Mouse (Mus musculus) kidney, embryonic 16.5 days (tissue): ENCODE data around the gene Fads3. TPM values are rescaled to one million over a fixed set of nuclear protein-coding genes. Genes with fewer than 3 reads are reported as not detected.

ENCODE experiments used
- ATAC-seq: fragments of 200-750 bp; cut with Nextera tagmentation; 2 replicates; pipeline ENCODE4 v1.8.0; 2017; ENCODE audit warnings: moderate TSS enrichment; ENCODE audit not compliant: low FRiP score, low TSS enrichment
- H3K27ac ChIP-seq: fragments of 300-500 bp; sonication (generic); 2 replicates; pipeline ENCODE4 v1.5.1; 2014; ENCODE audit warnings: low read length
- H3K27me3 ChIP-seq: fragments of 300-500 bp; sonication (generic); 2 replicates; pipeline ENCODE4 v1.6.1; 2014; ENCODE audit warnings: low read length, control low read depth, mixed read lengths; ENCODE audit not compliant: insufficient read depth
- H3K36me3 ChIP-seq: fragments of 300-500 bp; sonication (generic); 2 replicates; pipeline ENCODE4 v1.6.1; 2014; ENCODE audit warnings: low read length, control low read depth, mixed read lengths; ENCODE audit not compliant: insufficient read depth
- H3K4me1 ChIP-seq: fragments of 300-500 bp; sonication (generic); 2 replicates; pipeline ENCODE4 v1.6.1; 2014; ENCODE audit warnings: low read length, control low read depth, mixed read lengths; ENCODE audit not compliant: insufficient read depth
- H3K4me2 ChIP-seq: fragments of 300-500 bp; sonication (generic); replicated peaks from 2 replicates; pipeline ENCODE4 v1.6.1; 2014; ENCODE audit warnings: low read depth, low read length
- H3K4me3 ChIP-seq: fragments of 300-500 bp; sonication (generic); 2 replicates; pipeline ENCODE4 v1.5.1; 2014; ENCODE audit warnings: mild to moderate bottlenecking, low read length
- H3K9ac ChIP-seq: fragments of 300-500 bp; sonication (generic); replicated peaks from 2 replicates; pipeline ENCODE4 v1.6.1; 2014; ENCODE audit warnings: low read length
- H3K9me3 ChIP-seq: fragments of 300-500 bp; sonication (generic); 2 replicates; pipeline ENCODE4 v1.6.1; 2016; ENCODE audit warnings: low read length, control low read depth
- WGBS: fragments of 180-500 bp; shearing (Covaris S2); extraction: QIAGEN DNeasy Blood & Tissue Kit; methylation state at CpG from one replicate; pipeline ENCODE4 v1.1.7; 2014; 5-methylcytosine and 5-hydroxymethylcytosine counted together
- polyA plus RNA-seq: library from polyadenylated mRNA; unstranded; fragments of >200 nt; fragmentation: Nextera tagmentation; extraction: Ambion mirVana; gene quantifications from 2 replicates; pipeline ENCODE4 v1.2.1, GENCODE M21; 2015

Gene Fads3
- polyA plus RNA-seq, 1 experiment from 2014 or later: 36.5 TPM

GRCm38 (mm10) chr19:10003696-10004095, 37.7 kb upstream of the Fads3 start:
- Histone ChIP-seq H3K27ac (no peak overlapping the region), H3K4me1 (no peaks in the 10 kb centered on the region), H3K4me2 (no peak overlapping the region), H3K36me3 (no peaks in the 10 kb centered on the region), H3K9me3 (no peaks in the 10 kb centered on the region), H3K27me3 (no peaks in the 10 kb centered on the region), H3K9ac (no peak overlapping the region), H3K4me3 (no peak overlapping the region)
- no peak for ATAC-seq
- WGBS: 88% methylated on average over 1 of the region's 1 CpGs

DNA sequence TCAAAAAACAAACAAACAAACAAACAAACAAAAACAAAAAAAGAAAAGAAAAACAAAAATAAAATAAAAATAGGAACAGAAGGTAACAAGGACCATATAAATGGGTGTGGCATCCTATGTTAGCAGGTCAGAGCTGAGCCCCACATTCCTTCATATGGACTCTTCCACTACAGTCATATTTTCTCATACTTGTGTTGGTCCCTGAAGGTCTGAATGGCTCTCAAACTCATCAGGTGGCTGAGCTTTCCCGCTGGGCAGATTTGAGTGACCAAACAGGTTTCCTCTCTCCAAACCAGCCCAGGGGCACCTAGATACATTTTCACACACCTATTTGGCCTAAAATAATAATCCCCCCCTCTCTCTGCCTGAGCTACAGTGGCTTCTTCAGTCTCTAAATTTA, 30.0 kb upstream of the Fads3 start:
- no peaks in the 10 kb centered on the region for H3K27me3 ChIP-seq
- H3K9ac ChIP-seq: no peak overlapping the region
- no peak overlapping the region for H3K4me3 ChIP-seq
- H3K4me2 ChIP-seq: no peak overlapping the region
- no peaks in the 10 kb centered on the region for H3K9me3 ChIP-seq
- WGBS: 67% methylated on average over 1 of the region's 1 CpGs
- H3K4me1 ChIP-seq: peaks cover 27% of the 10 kb centered on the region
- no peak for ATAC-seq
- H3K27ac ChIP-seq: no peak overlapping the region
- H3K36me3 ChIP-seq: no peaks in the 10 kb centered on the region

GRCm38 (mm10) chr19:10012827-10013278, 28.5 kb upstream of the Fads3 start:
- peak; percentile 64 for ATAC-seq
- H3K9me3 ChIP-seq: no peaks in the 10 kb centered on the region
- WGBS: 13% methylated on average over 6 of the region's 6 CpGs
- H3K4me3 ChIP-seq: no peak overlapping the region
- H3K27me3 ChIP-seq: no peaks in the 10 kb centered on the region
- H3K27ac ChIP-seq: peak overlapping the region; percentile 88
- 0 out of 2 replicates have a peak overlapping the region, but pooled peaks have one; percentile 3 for H3K4me2 ChIP-seq
- H3K9ac ChIP-seq: no peak overlapping the region; the same call in 1 of the 2 replicates
- peaks cover 32% of the 10 kb centered on the region for H3K4me1 ChIP-seq
- no peaks in the 10 kb centered on the region for H3K36me3 ChIP-seq

DNA sequence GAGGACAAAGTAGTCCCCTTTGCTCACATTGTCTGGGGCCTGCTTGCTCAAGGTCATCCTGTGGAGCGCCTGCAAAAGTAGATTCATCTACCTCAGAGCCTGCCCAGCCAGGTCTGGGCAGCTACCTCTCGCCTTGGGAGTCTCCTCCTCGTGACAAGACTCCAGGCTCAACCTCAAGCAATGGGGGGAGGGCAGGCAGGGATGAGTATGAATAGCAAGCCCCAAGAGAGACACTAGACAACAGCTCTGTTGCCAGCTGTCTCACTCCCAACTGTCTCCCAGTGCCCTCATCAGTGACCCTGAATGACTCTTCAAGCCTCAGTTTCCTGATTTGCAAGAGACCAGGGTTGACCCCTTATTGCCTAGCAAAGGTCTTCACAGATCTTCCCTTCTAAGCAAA, 28.0 kb upstream of the Fads3 start:
- no peak for ATAC-seq
- 21% methylated on average over 3 of the region's 3 CpGs for WGBS
- Histone ChIP-seq H3K9ac (no peak overlapping the region; the same call in 1 of the 2 replicates), H3K4me3 (no peak overlapping the region), H3K4me1 (peaks cover 34% of the 10 kb centered on the region), H3K4me2 (no peak overlapping the region), H3K36me3 (no peaks in the 10 kb centered on the region), H3K27ac (peak overlapping the region; percentile 88), H3K9me3 (no peaks in the 10 kb centered on the region), H3K27me3 (no peaks in the 10 kb centered on the region)

DNA sequence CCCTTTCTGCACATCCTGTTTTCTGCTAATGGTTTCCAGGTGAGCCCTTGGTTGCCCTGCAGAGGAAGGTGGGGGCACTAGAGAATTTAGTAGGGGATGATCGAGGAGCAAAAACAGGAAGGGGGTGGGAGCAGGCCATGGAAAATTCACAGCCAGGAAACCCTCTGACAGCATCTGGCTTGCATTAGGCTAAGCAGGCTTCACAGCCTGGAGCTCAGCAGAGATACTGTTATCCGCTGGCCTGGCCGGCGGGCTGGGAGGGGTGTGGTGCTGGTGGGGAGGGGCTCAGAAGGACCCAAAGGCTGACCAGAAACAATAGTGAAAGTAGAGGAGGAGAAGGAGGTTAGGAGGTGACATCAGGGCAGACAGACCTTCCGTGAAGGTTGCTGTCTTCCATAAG, 27.5 kb upstream of the Fads3 start:
- H3K27me3 ChIP-seq: no peaks in the 10 kb centered on the region
- peaks cover 39% of the 10 kb centered on the region for H3K4me1 ChIP-seq
- peak overlapping the region; percentile 88 for H3K27ac ChIP-seq
- H3K36me3 ChIP-seq: no peaks in the 10 kb centered on the region
- H3K9me3 ChIP-seq: no peaks in the 10 kb centered on the region
- no peak overlapping the region for H3K4me3 ChIP-seq
- H3K9ac ChIP-seq: no peak overlapping the region
- H3K4me2 ChIP-seq: no peak overlapping the region
- WGBS: 35% methylated on average over 5 of the region's 5 CpGs
- ATAC-seq: peak; percentile 12; the same call in 1 of the 2 replicates

DNA sequence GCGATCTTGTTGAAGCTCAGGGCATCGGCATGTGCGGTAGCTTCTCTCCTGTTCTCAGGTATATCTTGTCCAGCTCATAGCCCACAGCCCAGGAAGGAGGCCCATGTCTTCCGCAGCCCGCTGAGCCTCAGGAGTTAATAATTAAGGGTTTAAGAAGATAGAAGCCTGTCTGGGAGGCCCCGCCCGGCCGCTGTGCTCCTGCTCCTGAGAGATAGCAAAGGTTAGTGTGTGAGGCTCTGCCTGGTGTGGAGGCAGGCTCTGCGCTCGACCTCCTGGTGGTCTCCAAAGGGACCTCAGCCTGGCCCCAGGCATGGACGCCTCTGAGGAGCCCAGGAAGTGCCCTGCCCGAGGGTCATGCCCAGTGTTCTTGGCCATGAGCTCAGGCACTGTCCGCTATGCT, 26.5 kb upstream of the Fads3 start:
- ATAC-seq: no peak
- H3K9me3 ChIP-seq: no peaks in the 10 kb centered on the region
- H3K27me3 ChIP-seq: no peaks in the 10 kb centered on the region
- 67% methylated on average over 13 of the region's 13 CpGs for WGBS
- no peak overlapping the region for H3K4me2 ChIP-seq
- H3K27ac ChIP-seq: no peak overlapping the region
- H3K4me3 ChIP-seq: no peak overlapping the region
- no peak overlapping the region for H3K9ac ChIP-seq
- H3K4me1 ChIP-seq: peaks cover 47% of the 10 kb centered on the region
- no peaks in the 10 kb centered on the region for H3K36me3 ChIP-seq

GRCm38 (mm10) chr19:10015442-10015841, 25.9 kb upstream of the Fads3 start:
- Histone ChIP-seq H3K4me1 (peaks cover 47% of the 10 kb centered on the region), H3K9ac (no peak overlapping the region), H3K4me2 (no peak overlapping the region), H3K27me3 (no peaks in the 10 kb centered on the region), H3K27ac (no peak overlapping the region), H3K9me3 (no peaks in the 10 kb centered on the region), H3K36me3 (no peaks in the 10 kb centered on the region), H3K4me3 (no peak overlapping the region)
- WGBS: 77% methylated on average over 4 of the region's 4 CpGs
- no peak for ATAC-seq

DNA sequence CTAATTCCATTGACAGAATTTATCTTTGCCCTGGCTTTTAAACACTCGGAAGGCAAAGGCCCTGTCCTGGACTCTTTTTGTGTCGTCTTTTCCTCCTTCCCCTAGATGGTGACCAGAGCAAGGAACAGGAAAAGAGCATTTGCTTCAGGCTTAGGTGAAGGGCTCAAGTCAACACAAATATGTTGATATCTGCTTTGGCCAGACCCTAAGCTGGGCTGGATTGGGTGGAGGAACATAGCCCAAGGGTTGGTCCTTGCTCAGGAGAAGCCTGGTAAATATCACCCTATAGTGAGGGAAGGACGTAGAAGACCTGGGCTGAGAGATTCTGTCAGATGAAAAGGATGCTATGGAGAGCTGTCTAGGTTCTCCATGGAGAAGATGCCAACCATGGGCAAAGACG, 25.2 kb upstream of the Fads3 start:
- Histone ChIP-seq H3K27ac (no peak overlapping the region), H3K4me3 (no peak overlapping the region)

GRCm38 (mm10) chr19:10017637-10018526, 23.5 kb upstream of the Fads3 start:
- peak; percentile 91 for ATAC-seq
- Histone ChIP-seq H3K4me1 (peaks cover 54% of the 10 kb centered on the region), H3K4me3 (peak overlapping the region; percentile 61), H3K27me3 (no peaks in the 10 kb centered on the region), H3K9me3 (no peaks in the 10 kb centered on the region), H3K27ac (peak overlapping the region; percentile 60), H3K4me2 (peak overlapping the region; percentile 91), H3K36me3 (no peaks in the 10 kb centered on the region), H3K9ac (peak overlapping the region; percentile 72)
- 7% methylated on average over 42 of the region's 44 CpGs for WGBS

More for the DNA sequence above, 25.2 kb upstream of the Fads3 start:
- Histone ChIP-seq H3K4me2 (no peak overlapping the region), H3K36me3 (no peaks in the 10 kb centered on the region), H3K27me3 (no peaks in the 10 kb centered on the region), H3K4me1 (peaks cover 47% of the 10 kb centered on the region), H3K9me3 (no peaks in the 10 kb centered on the region), H3K9ac (no peak overlapping the region)
- no peak for ATAC-seq
- WGBS: 83% methylated on average over 4 of the region's 4 CpGs

- peaks cover 52% of the 10 kb centered on the region for H3K4me1 ChIP-seq
- peak overlapping the region; percentile 72 for H3K9ac ChIP-seq
- no peak for ATAC-seq
Observed at GRCm38 (mm10) chr19:10018527-10018818, 22.9 kb upstream of the Fads3 start.

More at GRCm38 (mm10) chr19:10018527-10018818, 22.9 kb upstream of the Fads3 start:
- no peaks in the 10 kb centered on the region for H3K36me3 ChIP-seq
- H3K4me2 ChIP-seq: peak overlapping the region; percentile 91
- peak overlapping the region; percentile 61 for H3K4me3 ChIP-seq
- H3K27me3 ChIP-seq: no peaks in the 10 kb centered on the region
- peak overlapping the region; percentile 27; the same call in 1 of the 2 replicates for H3K27ac ChIP-seq
- 2% methylated on average over 3 of the region's 3 CpGs for WGBS
- H3K9me3 ChIP-seq: no peaks in the 10 kb centered on the region
